Mouse (Mus musculus) olfactory bulb, adult 2 months (tissue): ENCODE results near the gene Tram2.

Experiments
- CTCF ChIP-seq: fragments of 200-500 bp; IDR thresholded peaks from 2 replicates; pipeline ENCODE4 v1.5.1; 2012; ENCODE audit warnings: low read depth, mild to moderate bottlenecking, low read length, moderate library complexity; ENCODE audit not compliant: insufficient read depth
- POLR2A ChIP-seq: fragments of 200-500 bp; IDR thresholded peaks from 2 replicates; pipeline ENCODE4 v1.6.1; 2012; ENCODE audit warnings: mild to moderate bottlenecking, low read depth, low read length, moderate library complexity; ENCODE audit not compliant: insufficient read depth

DNA sequence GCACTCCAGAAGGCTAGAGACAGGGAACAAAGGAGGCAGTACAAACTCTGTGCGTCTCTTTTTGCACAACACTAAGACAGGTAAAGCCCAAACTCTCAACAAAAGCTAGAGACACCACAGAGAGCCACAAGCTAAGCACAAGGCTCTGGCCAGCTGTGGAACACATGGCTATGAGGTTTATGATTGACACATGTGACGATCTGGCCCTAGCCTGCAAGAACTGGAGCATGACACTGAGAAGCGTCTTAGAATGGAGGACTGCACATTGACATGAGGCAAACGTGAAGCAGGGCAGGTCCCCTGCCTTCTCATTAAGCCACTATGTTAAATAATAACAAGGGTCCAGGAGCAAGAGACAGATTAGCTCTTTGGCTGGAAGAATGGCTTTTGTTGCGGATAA, 1.8 kb downstream of the Tram2 start:
- TF ChIP-seq CTCF (no peak), POLR2A (no peak)
